Mouse (Mus musculus) right cerebral cortex, postnatal 36 days (tissue): ENCODE data around the gene Ring1.

Source experiments
- DNase-seq, 2 experiments: peaks; one replicate each; pipeline ENCODE4 v3.0.0; 2022; ENCODE audit warnings: low spot score in 2 of 2, mixed read lengths in 1 of 2

Gene Ring1

GRCm38 (mm10) chr17:34024317-34024821 is at the start of gene Ring1:
Ring1 (minus strand) TSS chr17:34024680.
- peak; percentile 83 to 85 for DNase-seq

- no peak for DNase-seq
These were observed 47.6 kb upstream of the Ring1 start for GRCm38 (mm10) chr17:34072091-34072490.

DNA sequence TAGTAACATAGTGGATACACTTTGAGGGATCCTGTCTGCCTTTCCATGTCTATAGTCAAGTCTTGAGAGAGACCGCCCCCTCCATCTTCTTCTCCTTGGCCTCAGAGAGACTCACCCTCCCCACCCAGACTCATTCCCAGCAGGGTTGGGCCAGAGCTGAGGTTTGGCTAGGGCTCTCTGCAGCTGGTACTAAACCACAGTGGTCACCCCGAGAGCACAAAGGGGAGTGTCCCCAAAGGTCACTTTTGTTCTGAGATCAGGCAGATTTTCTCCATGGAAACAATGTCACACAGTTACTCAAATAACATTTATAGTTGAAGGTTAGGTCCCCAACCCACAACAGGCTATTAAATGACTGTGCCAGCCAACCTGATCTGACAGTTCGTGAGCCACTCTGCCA is 44.4 kb upstream of the Ring1 start:
- no peak for DNase-seq

DNA sequence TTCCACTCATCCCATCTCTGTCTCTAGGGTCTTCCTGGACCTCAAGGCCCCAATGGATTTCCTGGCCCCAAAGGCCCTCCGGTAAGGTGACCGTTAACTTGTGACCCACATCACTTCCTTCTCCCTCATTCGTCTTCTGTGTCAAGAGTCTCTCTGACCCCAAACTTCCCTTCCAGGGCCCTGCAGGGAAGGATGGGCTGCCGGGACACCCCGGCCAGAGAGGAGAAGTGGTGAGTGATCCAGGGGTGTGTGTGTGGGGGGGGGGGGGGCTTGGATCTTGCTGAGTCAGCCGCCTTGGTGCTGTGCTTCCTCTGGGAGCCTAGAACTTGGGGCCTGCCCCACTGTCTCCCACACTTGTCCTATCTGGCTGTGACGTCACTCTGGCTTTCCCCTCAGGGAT is 32.7 kb upstream of the Ring1 start:
- DNase-seq: no peak

DNA sequence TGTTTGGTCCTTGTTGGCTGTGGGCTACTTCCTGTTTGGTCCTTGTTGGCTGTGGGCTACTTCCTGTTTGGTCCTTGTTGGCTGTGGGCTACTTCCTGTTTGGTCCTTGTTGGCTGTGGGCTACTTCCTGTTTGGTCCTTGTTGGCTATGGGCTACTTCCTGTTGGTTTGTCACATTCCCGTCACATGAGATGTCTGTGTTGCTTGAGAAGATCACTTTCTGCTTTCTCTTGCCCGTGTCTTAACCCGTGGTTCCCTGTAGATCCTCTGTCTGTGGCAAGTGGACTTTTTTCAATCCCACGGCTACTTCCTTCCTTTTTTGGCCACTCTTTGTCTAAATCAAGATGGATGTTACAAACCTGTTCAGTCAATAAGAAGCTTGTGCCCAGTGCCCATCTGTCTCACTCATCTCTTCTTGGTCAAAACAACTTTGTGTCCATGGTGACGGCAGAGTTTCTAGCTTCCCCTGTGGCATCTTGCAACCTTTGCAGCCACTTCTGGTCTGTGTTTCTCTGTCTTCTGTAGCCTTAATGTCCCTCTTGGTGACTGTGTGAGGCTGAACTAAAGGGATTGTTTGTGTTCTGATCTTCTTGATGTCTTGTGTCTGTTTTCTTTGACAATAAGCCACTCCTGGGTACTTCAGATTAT is 23.0 kb upstream of the Ring1 start:
- no peak for DNase-seq

- DNase-seq: no peak
These were observed 21.5 kb upstream of the Ring1 start for GRCm38 (mm10) chr17:34045941-34046340.

GRCm38 (mm10) chr17:34039562-34040450 is 15.3 kb upstream of the Ring1 start:
- DNase-seq: no peak

GRCm38 (mm10) chr17:34038878-34039561 is 14.5 kb upstream of the Ring1 start, which contains the start of gene Col11a2:
Col11a2 (plus strand) TSS chr17:34039437.
- no peak for DNase-seq

- no peak for DNase-seq
These were observed 14.0 kb upstream of the Ring1 start for GRCm38 (mm10) chr17:34038440-34038839.

DNA sequence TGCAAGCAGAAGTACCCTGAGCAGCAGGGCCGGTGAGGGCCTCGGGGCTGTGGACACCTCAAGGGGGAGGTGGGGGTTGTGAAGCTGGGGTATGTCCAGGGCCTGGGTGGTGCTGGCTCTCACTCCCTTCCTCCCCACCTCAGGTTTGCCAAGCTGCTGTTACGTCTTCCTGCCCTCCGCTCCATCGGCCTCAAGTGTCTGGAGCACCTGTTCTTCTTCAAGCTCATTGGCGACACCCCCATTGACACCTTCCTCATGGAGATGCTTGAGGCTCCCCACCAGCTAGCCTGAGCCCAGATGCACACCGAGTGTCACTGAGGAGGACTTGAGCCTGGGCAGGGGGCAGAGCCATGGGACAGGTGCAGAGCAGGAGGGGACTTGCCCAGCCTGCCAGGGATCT is 12.8 kb upstream of the Ring1 start:
- DNase-seq: no peak

- DNase-seq: no peak
These were observed 12.2 kb upstream of the Ring1 start for GRCm38 (mm10) chr17:34036647-34037046.

- DNase-seq: no peak
These were observed 11.0 kb upstream of the Ring1 start for GRCm38 (mm10) chr17:34035517-34035916.

- no peak for DNase-seq
These were observed 9.6 kb upstream of the Ring1 start for GRCm38 (mm10) chr17:34034064-34034463.

- no peak for DNase-seq
These were observed 9.0 kb upstream of the Ring1 start for GRCm38 (mm10) chr17:34033441-34033840.

- no peak for DNase-seq
These were observed 8.3 kb upstream of the Ring1 start for GRCm38 (mm10) chr17:34032806-34033205.

GRCm38 (mm10) chr17:34032174-34032632 is 7.7 kb upstream of the Ring1 start:
- DNase-seq: no peak

GRCm38 (mm10) chr17:34031465-34032173 is 7.1 kb upstream of the Ring1 start, which contains the start of the genes Slc39a7 and Rxrb:
Slc39a7 (minus strand) TSS chr17:34031682.
Rxrb (plus strand) TSS chr17:34031812.
- DNase-seq: peak; percentile 94 to 95

- no peak for DNase-seq
These were observed 6.4 kb upstream of the Ring1 start for GRCm38 (mm10) chr17:34030861-34031326.

- DNase-seq: no peak
These were observed 5.6 kb upstream of the Ring1 start for GRCm38 (mm10) chr17:34029890-34030595.

DNA sequence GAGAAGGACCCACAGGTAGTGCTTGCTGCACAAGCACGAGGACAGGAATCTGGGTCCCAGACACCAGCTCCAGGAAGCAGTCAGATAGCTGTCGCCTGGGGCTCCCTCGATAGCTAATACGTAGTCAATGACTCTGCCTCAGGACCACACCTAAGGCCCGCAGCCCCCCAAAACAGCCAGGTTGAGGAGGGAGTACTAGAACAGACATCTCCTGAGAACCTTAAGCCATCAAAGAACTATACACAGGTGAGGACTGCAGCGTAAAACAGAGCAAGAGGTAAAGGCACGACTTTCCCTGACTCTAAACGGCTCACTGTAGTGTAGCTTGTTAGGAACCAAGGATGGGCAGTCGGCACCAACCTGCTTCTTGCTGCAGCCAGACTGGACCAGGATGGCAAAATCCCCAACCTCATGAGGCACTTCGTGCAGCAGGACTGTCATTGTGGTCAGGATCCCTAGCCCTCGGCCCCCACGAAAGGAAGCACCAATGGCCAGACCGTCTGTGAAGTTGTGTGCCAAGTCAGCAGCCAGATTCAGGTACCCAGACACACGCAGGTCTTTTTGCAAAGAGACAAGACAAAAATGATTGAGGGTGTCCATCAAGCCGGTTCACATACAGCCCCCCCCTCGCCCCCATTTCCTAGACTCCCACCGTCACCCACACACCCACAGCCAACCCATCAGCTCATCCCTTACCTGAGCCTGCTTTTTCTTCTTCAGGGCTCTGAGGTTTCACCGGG is 4.8 kb upstream of the Ring1 start:
- DNase-seq: no peak
